Mouse (Mus musculus) stomach, embryonic 15.5 days (tissue): ENCODE data around the gene Gm20388. TPM values are rescaled to one million over a fixed set of nuclear protein-coding genes. Genes with fewer than 3 reads are reported as not detected.

ENCODE experiments used
- ATAC-seq: fragments of 200-750 bp; cut with Nextera tagmentation; 2 replicates; pipeline ENCODE4 v1.8.0; 2017; ENCODE audit warnings: low read depth, moderate number of reproducible peaks, moderate TSS enrichment; ENCODE audit not compliant: insufficient read depth, low FRiP score
- H3K27ac ChIP-seq: fragments of 300-500 bp; sonication (generic); 2 replicates; pipeline ENCODE4 v1.5.1; 2015; ENCODE audit warnings: mild to moderate bottlenecking, inconsistent platforms
- H3K27me3 ChIP-seq: fragments of 300-500 bp; sonication (generic); replicated peaks from 2 replicates; pipeline ENCODE4 v1.6.1; 2015; ENCODE audit warnings: inconsistent platforms
- H3K36me3 ChIP-seq: fragments of 300-500 bp; sonication (generic); 2 replicates; pipeline ENCODE4 v1.6.1; 2015; ENCODE audit warnings: inconsistent platforms
- H3K4me1 ChIP-seq: fragments of 300-500 bp; sonication (generic); 2 replicates; pipeline ENCODE4 v1.6.1; 2015; ENCODE audit warnings: inconsistent platforms
- H3K4me2 ChIP-seq: fragments of 300-500 bp; sonication (generic); 2 replicates; pipeline ENCODE4 v1.6.1; 2015; ENCODE audit warnings: mild to moderate bottlenecking, inconsistent platforms
- H3K4me3 ChIP-seq: fragments of 300-500 bp; sonication (generic); replicated peaks from 2 replicates; pipeline ENCODE4 v1.5.1; 2015; ENCODE audit warnings: inconsistent platforms
- H3K9ac ChIP-seq: fragments of 300-500 bp; sonication (generic); 2 replicates; pipeline ENCODE4 v1.6.1; 2015; ENCODE audit warnings: inconsistent platforms
- H3K9me3 ChIP-seq: fragments of 300-500 bp; sonication (generic); 2 replicates; pipeline ENCODE4 v1.6.1; 2016; ENCODE audit warnings: inconsistent platforms
- WGBS: fragments of 180-500 bp; shearing (Covaris S2); methylation state at CpG from one replicate; pipeline ENCODE4 v1.1.7; 2015; 5-methylcytosine and 5-hydroxymethylcytosine counted together
- polyA plus RNA-seq: library from polyadenylated mRNA; unstranded; fragments of >200 nt; fragmentation: Nextera tagmentation; extraction: Ambion mirVana; gene quantifications from 2 replicates; pipeline ENCODE4 v1.2.1, GENCODE M21; 2015

Gene Gm20388
- polyA plus RNA-seq, 1 experiment from 2014 or later: not detected

GRCm38 (mm10) chr8:124113108-124113507, 4202.5 kb downstream of the Gm20388 start:
- WGBS: 62% methylated on average over 10 of the region's 10 CpGs
- Histone ChIP-seq H3K36me3 (no peaks in the 10 kb centered on the region), H3K27me3 (no peaks in the 10 kb centered on the region), H3K4me1 (no peaks in the 10 kb centered on the region), H3K4me3 (no peak overlapping the region), H3K9ac (no peak overlapping the region), H3K4me2 (no peak overlapping the region), H3K9me3 (no peaks in the 10 kb centered on the region), H3K27ac (no peak overlapping the region)
- no peak for ATAC-seq

- no peaks in the 10 kb centered on the region for H3K27me3 ChIP-seq
- H3K36me3 ChIP-seq: no peaks in the 10 kb centered on the region
- no peak for ATAC-seq
- no peak overlapping the region for H3K4me2 ChIP-seq
- no peak overlapping the region for H3K27ac ChIP-seq
- no peaks in the 10 kb centered on the region for H3K9me3 ChIP-seq
- no peak overlapping the region for H3K4me3 ChIP-seq
- H3K9ac ChIP-seq: no peak overlapping the region
- 95% methylated on average over 20 of the region's 20 CpGs for WGBS
- H3K4me1 ChIP-seq: no peaks in the 10 kb centered on the region
Observed at GRCm38 (mm10) chr8:124125241-124125640, 4214.6 kb downstream of the Gm20388 start.

- WGBS: 76% methylated on average over 5 of the region's 5 CpGs
- no peak overlapping the region for H3K9ac ChIP-seq
- no peak overlapping the region for H3K4me3 ChIP-seq
- no peak overlapping the region for H3K27ac ChIP-seq
- no peak overlapping the region for H3K4me2 ChIP-seq
- no peaks in the 10 kb centered on the region for H3K9me3 ChIP-seq
- no peak for ATAC-seq
- H3K4me1 ChIP-seq: no peaks in the 10 kb centered on the region
- H3K36me3 ChIP-seq: no peaks in the 10 kb centered on the region
- no peaks in the 10 kb centered on the region for H3K27me3 ChIP-seq
Observed at GRCm38 (mm10) chr8:124137261-124137660, 4226.6 kb downstream of the Gm20388 start.

- 68% methylated on average over 11 of the region's 11 CpGs for WGBS
- Histone ChIP-seq H3K9me3 (no peaks in the 10 kb centered on the region), H3K27ac (no peak overlapping the region), H3K4me1 (no peaks in the 10 kb centered on the region), H3K9ac (no peak overlapping the region), H3K27me3 (no peaks in the 10 kb centered on the region), H3K4me3 (no peak overlapping the region), H3K36me3 (no peaks in the 10 kb centered on the region), H3K4me2 (no peak overlapping the region)
- no peak for ATAC-seq
Observed at GRCm38 (mm10) chr8:124140211-124140790, 4229.7 kb downstream of the Gm20388 start.

GRCm38 (mm10) chr8:124140868-124141431, 4230.3 kb downstream of the Gm20388 start:
- H3K4me1 ChIP-seq: no peaks in the 10 kb centered on the region
- 58% methylated on average over 20 of the region's 20 CpGs for WGBS
- no peaks in the 10 kb centered on the region for H3K9me3 ChIP-seq
- H3K27me3 ChIP-seq: no peaks in the 10 kb centered on the region
- no peak for ATAC-seq
- H3K4me3 ChIP-seq: no peak overlapping the region
- no peaks in the 10 kb centered on the region for H3K36me3 ChIP-seq
- no peak overlapping the region for H3K4me2 ChIP-seq
- H3K9ac ChIP-seq: no peak overlapping the region
- H3K27ac ChIP-seq: no peak overlapping the region

GRCm38 (mm10) chr8:124141681-124142391, 4231.2 kb downstream of the Gm20388 start:
- H3K4me3 ChIP-seq: no peak overlapping the region
- H3K9ac ChIP-seq: no peak overlapping the region
- no peaks in the 10 kb centered on the region for H3K9me3 ChIP-seq
- no peak for ATAC-seq
- H3K27ac ChIP-seq: no peak overlapping the region
- no peak overlapping the region for H3K4me2 ChIP-seq
- no peaks in the 10 kb centered on the region for H3K27me3 ChIP-seq
- no peaks in the 10 kb centered on the region for H3K36me3 ChIP-seq
- H3K4me1 ChIP-seq: no peaks in the 10 kb centered on the region
- WGBS: 70% methylated on average over 9 of the region's 9 CpGs

GRCm38 (mm10) chr8:124143003-124143402, 4232.4 kb downstream of the Gm20388 start:
- Histone ChIP-seq H3K9me3 (no peaks in the 10 kb centered on the region), H3K27ac (no peak overlapping the region), H3K36me3 (no peaks in the 10 kb centered on the region), H3K9ac (no peak overlapping the region), H3K4me3 (no peak overlapping the region), H3K4me2 (no peak overlapping the region), H3K27me3 (no peaks in the 10 kb centered on the region), H3K4me1 (no peaks in the 10 kb centered on the region)
- 55% methylated on average over 5 of the region's 5 CpGs for WGBS
- ATAC-seq: no peak

- H3K27me3 ChIP-seq: no peaks in the 10 kb centered on the region
- no peaks in the 10 kb centered on the region for H3K9me3 ChIP-seq
- H3K27ac ChIP-seq: no peak overlapping the region
- no peaks in the 10 kb centered on the region for H3K36me3 ChIP-seq
- H3K4me1 ChIP-seq: no peaks in the 10 kb centered on the region
- H3K4me3 ChIP-seq: no peak overlapping the region
- WGBS: 85% methylated on average over 16 of the region's 16 CpGs
- no peak overlapping the region for H3K4me2 ChIP-seq
- no peak overlapping the region for H3K9ac ChIP-seq
- no peak for ATAC-seq
Observed at GRCm38 (mm10) chr8:124143871-124144618, 4233.4 kb downstream of the Gm20388 start.

GRCm38 (mm10) chr8:124144619-124144980, 4234.0 kb downstream of the Gm20388 start:
- no peak for ATAC-seq
- H3K27ac ChIP-seq: no peak overlapping the region
- H3K9ac ChIP-seq: no peak overlapping the region
- no peak overlapping the region for H3K4me3 ChIP-seq
- no peaks in the 10 kb centered on the region for H3K36me3 ChIP-seq
- no peaks in the 10 kb centered on the region for H3K9me3 ChIP-seq
- no peaks in the 10 kb centered on the region for H3K27me3 ChIP-seq
- H3K4me2 ChIP-seq: no peak overlapping the region
- 83% methylated on average over 12 of the region's 12 CpGs for WGBS
- H3K4me1 ChIP-seq: no peaks in the 10 kb centered on the region

GRCm38 (mm10) chr8:124146286-124146685, 4235.6 kb downstream of the Gm20388 start:
- H3K36me3 ChIP-seq: no peaks in the 10 kb centered on the region

GRCm38 (mm10) chr8:124150009-124150408, 4239.4 kb downstream of the Gm20388 start:
- no peak for ATAC-seq
- no peaks in the 10 kb centered on the region for H3K36me3 ChIP-seq

More at GRCm38 (mm10) chr8:124146286-124146685, 4235.6 kb downstream of the Gm20388 start:
- no peak for ATAC-seq
- H3K9ac ChIP-seq: no peak overlapping the region
- no peak overlapping the region for H3K4me2 ChIP-seq
- H3K4me3 ChIP-seq: no peak overlapping the region
- no peaks in the 10 kb centered on the region for H3K27me3 ChIP-seq
- H3K9me3 ChIP-seq: no peaks in the 10 kb centered on the region
- H3K27ac ChIP-seq: no peak overlapping the region
- WGBS: 78% methylated on average over 5 of the region's 5 CpGs
- H3K4me1 ChIP-seq: no peaks in the 10 kb centered on the region

GRCm38 (mm10) chr8:124150536-124150935, 4239.9 kb downstream of the Gm20388 start:
- no peaks in the 10 kb centered on the region for H3K9me3 ChIP-seq
- no peaks in the 10 kb centered on the region for H3K4me1 ChIP-seq
- H3K27me3 ChIP-seq: no peaks in the 10 kb centered on the region
- 73% methylated on average over 5 of the region's 5 CpGs for WGBS
- ATAC-seq: no peak
- H3K4me3 ChIP-seq: no peak overlapping the region
- H3K9ac ChIP-seq: no peak overlapping the region
- no peak overlapping the region for H3K27ac ChIP-seq
- no peaks in the 10 kb centered on the region for H3K36me3 ChIP-seq
- no peak overlapping the region for H3K4me2 ChIP-seq

More at GRCm38 (mm10) chr8:124150009-124150408, 4239.4 kb downstream of the Gm20388 start:
- H3K9ac ChIP-seq: no peak overlapping the region
- H3K4me2 ChIP-seq: no peak overlapping the region
- H3K4me1 ChIP-seq: no peaks in the 10 kb centered on the region
- no peak overlapping the region for H3K27ac ChIP-seq
- no peaks in the 10 kb centered on the region for H3K27me3 ChIP-seq
- H3K4me3 ChIP-seq: no peak overlapping the region
- WGBS: 66% methylated on average over 11 of the region's 11 CpGs
- H3K9me3 ChIP-seq: no peaks in the 10 kb centered on the region
